Comparison of ENCODE assay signal across 25 mouse cellular contexts in genomic region chr17:34108460-34108859, GRCm38 (mm10). TPM values are rescaled to one million over a fixed set of nuclear protein-coding genes. Genes with fewer than 3 reads are reported as not detected.
DNase-seq lines count a peak whose midpoint lies in the region; ATAC-seq and TF ChIP-seq lines count a peak whose summit lies in the region.
"Had no signal": no experiment of that assay in that cellular context is flagged by ENCODE, and none has a peak within 500 bp of the region (broad histone marks: within the 10 kb centered on the region; RNA-seq: fewer than 3 reads in every experiment).

No protein-coding gene starts in this region.

- no peak overlapping the region for H3K27ac ChIP-seq in liver, adult 2 months (replicated peaks; ENCODE audit: insufficient read depth, low read depth, low read length)
- no peak overlapping the region for H3K27ac ChIP-seq in liver, embryonic 12.5 days
- H3K27ac ChIP-seq: embryonic facial prominence, embryonic 13.5 days; embryonic facial prominence, embryonic 15.5 days; forebrain, embryonic 10.5 days had no signal

- H3K79me2 ChIP-seq in liver, adult 2 months (ENCODE audit: control insufficient read depth, insufficient read depth, low read length), result no peaks in the 10 kb centered on the region

- no peak for TF ChIP-seq POLR2A in liver, adult 2 months (IDR thresholded peaks at IDR 0.05; ENCODE audit: extremely low read depth, insufficient read depth, low read length)

- no peak overlapping the region for H3K4me2 ChIP-seq in liver, embryonic 12.5 days
- H3K4me2 ChIP-seq: embryonic facial prominence, embryonic 13.5 days; embryonic facial prominence, embryonic 15.5 days; forebrain, embryonic 12.5 days had no signal

- 69% methylated on average over 6 of the region's 6 CpGs for WGBS in liver, adult 2 months
- WGBS in liver, embryonic 12.5 days (ENCODE audit: insufficient replicate concordance), result 84% methylated on average over 5 of the region's 6 CpGs

- peaks cover 29% of the 10 kb centered on the region for H3K36me3 ChIP-seq in liver, adult 2 months (ENCODE audit: control insufficient read depth, insufficient read depth, low read length)
- peaks cover 47% of the 10 kb centered on the region for H3K36me3 ChIP-seq in liver, embryonic 12.5 days

- DNase-seq in liver, adult 2 months (ENCODE audit: extremely low read depth, low read depth, low spot score), result peak; percentile 14
- DNase-seq in CD4-positive helper T cell, adult 2 months (ENCODE audit: low read depth, low spot score), result peak; percentile 10
- peak; percentile 44 for DNase-seq in ZHBTc4 (ENCODE audit: low read depth, low spot score)
- DNase-seq in naive thymus-derived CD4-positive, alpha-beta T cell, adult 2 months (ENCODE audit: low read depth), result peak; percentile 12
- no peak for DNase-seq in ovary, postnatal 36 days (ENCODE audit: low spot score)
- DNase-seq in layer of hippocampus, postnatal 14 days (ENCODE audit: low spot score in 2 of 2), result no peak
- DNase-seq: adrenal gland, adult 2 months; adrenal gland, postnatal 10 days; adrenal gland, postnatal 25 days; B cell, adult 2 months; cerebellum, adult 11 months; cerebellum, adult 18-20 months; cerebellum, adult 8-10 months; cerebellum, postnatal 14 days; cerebellum, postnatal 36 days; embryo, embryonic 11 days; forebrain, postnatal 0 days had no signal

- no peaks in the 10 kb centered on the region for H3K27me3 ChIP-seq in liver, adult 2 months (ENCODE audit: control insufficient read depth, insufficient read depth, low read length)
- 0 out of 2 replicates have a peak, but pooled peaks cover 3% of the 10 kb centered on the region for H3K27me3 ChIP-seq in liver, embryonic 12.5 days (replicated peaks)
- H3K27me3 ChIP-seq: embryonic facial prominence, embryonic 13.5 days; embryonic facial prominence, embryonic 15.5 days; forebrain, embryonic 12.5 days had no signal

- no peak overlapping the region for H3K9ac ChIP-seq in liver, adult 2 months (ENCODE audit: low read depth, low read length)
- no peak overlapping the region for H3K9ac ChIP-seq in liver, embryonic 12.5 days
- H3K9ac ChIP-seq: embryonic facial prominence, embryonic 13.5 days; embryonic facial prominence, embryonic 15.5 days; forebrain, embryonic 12.5 days; forebrain, postnatal 0 days had no signal

- no peaks in the 10 kb centered on the region for H3K9me3 ChIP-seq in liver, embryonic 12.5 days (replicated peaks)
- H3K9me3 ChIP-seq: embryonic facial prominence, embryonic 13.5 days; embryonic facial prominence, embryonic 15.5 days; forebrain, embryonic 10.5 days; forebrain, embryonic 12.5 days had no signal

- no peak for ATAC-seq in liver, embryonic 12.5 days

- no peak overlapping the region for H3K4me3 ChIP-seq in liver, adult 2 months (ENCODE audit: insufficient read depth, low read depth, low read length)
- H3K4me3 ChIP-seq in liver, embryonic 12.5 days, result no peak overlapping the region
- H3K4me3 ChIP-seq: embryonic facial prominence, embryonic 13.5 days; embryonic facial prominence, embryonic 15.5 days; erythroblast, embryonic 14.5 days; forebrain, embryonic 10.5 days; forebrain, embryonic 12.5 days had no signal

- H3K4me1 ChIP-seq in liver, adult 2 months (ENCODE audit: control insufficient read depth, insufficient read depth, low read length), result 0 out of 2 replicates have a peak, but pooled peaks cover 2% of the 10 kb centered on the region
- no peaks in the 10 kb centered on the region for H3K4me1 ChIP-seq in liver, embryonic 12.5 days

- no peak for TF ChIP-seq CTCF in liver, adult 2 months (IDR thresholded peaks at IDR 0.05; ENCODE audit: low read depth, low read length)

RNA-seq across cellular contexts. Expression of gene H2-DMa, which starts 10.9 kb away (rescaled TPM):
- total RNA-seq in liver, adult 2 months (2014; rRNA removed), result 7.1 and 8.5 TPM in 2 replicates
- polyA plus RNA-seq in liver, adult 2 months (2012; rRNA removed), result 8.3 and 13.1 TPM in 2 replicates
- polyA plus RNA-seq in liver, embryonic 12.5 days (2016; fragmentation: Nextera tagmentation; extraction: Ambion mirVana), result 3.1 and 4.3 TPM in 2 replicates
- 10 to 100 TPM; 36.8 to 38.0 TPM for total RNA-seq in layer of hippocampus, postnatal 14 days (2021)

RNA-seq across cellular contexts. Expression of gene Brd2, which starts 14.0 kb away (rescaled TPM):
- total RNA-seq in liver, adult 2 months (2014; rRNA removed), result 39.0 and 53.2 TPM in 2 replicates
- polyA plus RNA-seq in liver, adult 2 months (2012; rRNA removed), result 55.8 and 76.9 TPM in 2 replicates
- 59.9 and 66.1 TPM in 2 replicates for polyA plus RNA-seq in liver, embryonic 12.5 days (2016; fragmentation: Nextera tagmentation; extraction: Ambion mirVana)
- 100 to 1,000 TPM; 248 to 278 TPM for total RNA-seq in layer of hippocampus, postnatal 14 days (2021)

RNA-seq across cellular contexts. Expression of gene H2-Oa, which starts 16.3 kb away (rescaled TPM):
- total RNA-seq in liver, adult 2 months (2014; rRNA removed), result 0.28 and 0.47 TPM in 2 replicates
- polyA plus RNA-seq in liver, adult 2 months (2012; rRNA removed), result 0.76 and 1.4 TPM in 2 replicates
- polyA plus RNA-seq in liver, embryonic 12.5 days (2016; fragmentation: Nextera tagmentation; extraction: Ambion mirVana), result 0.37 and 0.56 TPM in 2 replicates
- not detected for total RNA-seq in layer of hippocampus, postnatal 14 days (2021)
- total RNA-seq: forebrain, postnatal 0 days had no signal
- polyA plus RNA-seq: forebrain, postnatal 0 days had no signal

RNA-seq across cellular contexts. Expression of gene H2-DMb2, which starts 34.6 kb away (rescaled TPM):
- total RNA-seq in liver, adult 2 months (2014; rRNA removed), result 0.74 and 1.7 TPM in 2 replicates
- 1.1 and 3.1 TPM in 2 replicates for polyA plus RNA-seq in liver, adult 2 months (2012; rRNA removed)
- 0.30 and 0.35 TPM in 2 replicates for polyA plus RNA-seq in liver, embryonic 12.5 days (2016; fragmentation: Nextera tagmentation; extraction: Ambion mirVana)
- total RNA-seq in layer of hippocampus, postnatal 14 days (2021), result 1 to 10 TPM in 1 of 2 experiments, under 1 TPM in 1; 0.55 to 1.0 TPM
- polyA plus RNA-seq: embryonic facial prominence, embryonic 11.5 days; erythroblast, embryonic 14.5 days; forebrain, embryonic 12.5 days had no signal

RNA-seq across cellular contexts. Expression of gene H2-DMb1, which starts 44.4 kb away (rescaled TPM):
- 4.2 and 6.6 TPM in 2 replicates for total RNA-seq in liver, adult 2 months (2014; rRNA removed)
- polyA plus RNA-seq in liver, adult 2 months (2012; rRNA removed), result 8.3 and 14.5 TPM in 2 replicates
- polyA plus RNA-seq in liver, embryonic 12.5 days (2016; fragmentation: Nextera tagmentation; extraction: Ambion mirVana), result 0.21 and 0.45 TPM in 2 replicates
- total RNA-seq in layer of hippocampus, postnatal 14 days (2021), result under 1 TPM; 0.65 to 0.98 TPM
- total RNA-seq: MEL had no signal
- polyA plus RNA-seq: erythroblast, embryonic 14.5 days had no signal

Comparison
In these comparisons a context has a peak if more than half of its experiments do, and no peak if none do; other contexts are left out.
1. DNase-seq: peak in liver, adult 2 months (single experiment), CD4-positive helper T cell, adult 2 months (single experiment), ZHBTc4 (single experiment) and naive thymus-derived CD4-positive, alpha-beta T cell, adult 2 months (single experiment); none in ovary, postnatal 36 days (single experiment) and layer of hippocampus, postnatal 14 days (0 of 2).